Mouse (Mus musculus) telencephalon, adult 2 months (tissue): ENCODE data around the gene Farsa.
"Not testable (repeated sequence)": the region's sequence is repeated elsewhere in the genome, so short reads cannot be mapped to it uniquely, and the experiment has no call there.

Experiments used
- DNase-seq: peaks from one replicate; pipeline ENCODE4 v3.0.0-alpha.2; 2011; ENCODE audit warnings: low read depth, low spot score

Farsa gene

DNA sequence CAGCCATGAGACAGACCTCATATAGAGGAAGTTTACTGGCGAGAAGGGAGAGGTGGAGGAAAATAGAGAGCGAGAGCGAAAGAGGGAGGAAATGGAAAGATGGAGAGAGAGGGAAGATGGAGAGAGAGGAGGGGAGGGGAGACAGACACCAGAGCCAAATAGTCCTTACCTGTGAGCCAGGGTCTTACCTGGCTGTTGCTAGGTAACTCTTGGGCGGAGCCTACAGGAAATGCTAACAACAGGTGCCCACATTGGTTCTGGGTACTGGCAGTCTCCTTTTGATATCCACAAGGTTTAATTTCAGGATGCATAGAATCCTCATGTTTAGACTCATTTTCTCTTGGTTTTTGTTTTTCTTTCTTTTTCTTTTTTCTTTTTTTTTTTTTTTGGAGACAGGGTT lies 16.2 kb downstream of the Farsa start:
- DNase-seq: no peak

DNA sequence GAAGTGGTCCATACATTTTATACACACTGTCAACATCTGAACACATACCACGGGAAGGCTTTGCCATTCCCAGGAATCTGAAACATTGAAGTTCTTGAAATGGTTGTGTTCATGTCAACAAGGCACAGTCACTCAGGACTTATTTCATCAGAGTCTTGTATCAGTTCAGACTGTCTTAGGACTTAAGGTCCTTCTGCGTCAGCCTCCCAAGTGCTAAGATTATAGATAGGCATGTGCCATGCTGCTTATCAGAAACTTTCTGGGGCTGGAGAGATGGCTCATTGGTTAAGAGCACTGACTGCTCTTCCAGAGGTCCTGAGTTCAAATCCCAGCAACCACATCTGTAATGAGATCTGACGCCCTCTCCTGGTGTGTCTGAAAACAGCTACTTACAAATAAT lies 17.6 kb downstream of the Farsa start:
- DNase-seq: no peak

DNA sequence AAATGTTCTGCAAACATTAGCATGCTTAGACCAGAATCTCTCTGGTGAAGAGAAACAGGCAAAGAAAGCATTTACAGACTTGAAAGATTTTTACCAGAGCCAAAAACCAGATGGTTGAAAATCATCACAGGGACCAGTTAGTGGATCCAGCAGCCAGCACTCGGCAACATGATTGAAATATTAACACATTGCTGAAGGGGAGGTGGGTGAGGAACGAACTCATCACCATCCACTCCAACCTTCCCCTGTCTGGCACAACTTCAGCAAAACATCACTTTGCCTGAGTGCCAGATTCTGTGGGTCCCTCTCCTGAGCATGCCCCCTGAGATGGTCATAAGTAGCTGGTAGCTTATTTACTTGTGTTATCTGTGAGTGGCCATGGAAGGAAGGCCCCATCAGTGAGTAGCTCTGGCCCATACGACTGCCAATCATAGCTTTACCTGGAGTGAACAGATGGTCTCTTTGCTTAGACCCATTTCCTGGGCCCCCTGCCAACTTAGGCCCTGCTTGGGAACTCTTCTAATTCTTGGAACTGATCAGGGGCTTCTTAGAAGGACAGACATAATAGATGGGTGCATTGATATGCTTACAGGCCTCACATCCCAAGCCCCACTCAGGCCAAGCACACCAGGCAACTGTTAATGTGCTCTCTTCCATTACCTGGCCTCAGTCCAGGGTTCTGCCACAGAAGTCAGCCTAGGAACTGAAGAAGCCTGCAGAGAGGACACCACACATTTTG lies 20.7 kb downstream of the Farsa start:
- DNase-seq: no peak

DNA sequence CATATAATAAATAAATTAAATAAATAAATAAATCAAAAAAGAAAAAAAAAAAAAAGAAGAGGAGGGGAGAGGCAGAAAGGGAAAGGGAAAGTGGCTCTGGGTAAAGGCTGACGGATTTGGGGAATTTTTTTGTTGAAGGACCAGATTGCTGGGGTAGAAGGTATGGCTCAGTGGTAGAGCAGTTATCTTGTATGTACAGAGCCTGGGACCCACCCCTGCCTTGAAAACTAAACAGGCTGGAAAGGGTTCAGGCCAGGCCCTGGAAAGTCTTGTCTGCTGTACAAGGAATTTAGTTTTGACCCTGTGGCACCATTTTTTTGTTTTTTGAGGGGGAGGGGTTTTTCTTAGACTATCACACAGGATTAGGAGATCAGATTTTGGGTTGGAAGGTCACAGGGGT lies 22.1 kb downstream of the Farsa start:
- no peak for DNase-seq

DNA sequence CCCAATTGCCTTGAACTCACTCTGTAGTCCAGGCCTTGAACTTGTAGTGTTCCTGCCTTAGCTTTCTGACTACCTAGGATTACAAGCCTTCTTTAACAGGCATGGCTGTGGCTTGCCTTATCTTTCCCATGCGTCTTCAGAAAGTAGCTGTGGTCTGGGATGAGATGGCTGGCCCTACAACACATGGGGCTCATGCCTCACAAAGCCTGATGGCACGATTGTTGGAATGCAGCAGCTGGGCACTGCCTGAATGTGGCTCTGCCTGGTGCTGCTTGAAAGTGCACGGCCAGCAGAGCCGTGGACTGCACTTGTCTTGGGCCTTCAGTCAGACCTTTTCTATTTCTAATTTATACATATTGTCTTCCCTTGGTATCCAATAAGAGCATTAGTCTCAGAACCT lies 27.9 kb downstream of the Farsa start:
- no peak for DNase-seq

DNA sequence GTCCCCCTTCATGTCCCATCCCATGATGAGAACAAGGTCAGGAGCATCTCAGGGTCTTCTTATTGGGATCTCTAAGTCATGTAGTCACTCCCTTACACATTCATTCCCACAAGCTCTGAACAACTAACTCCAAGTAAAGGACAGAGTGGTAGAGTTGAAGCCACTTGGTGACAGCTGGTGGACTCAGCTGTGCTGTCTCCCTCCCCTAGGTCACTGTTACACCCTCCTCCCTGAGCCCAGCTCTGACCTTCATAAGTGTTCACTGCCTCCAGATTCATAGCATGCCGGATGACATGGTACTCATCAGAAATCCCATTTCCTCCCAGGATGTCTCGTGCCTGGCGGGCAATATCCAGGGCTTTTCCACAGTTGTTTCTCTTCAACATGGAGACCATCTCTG lies 31.5 kb downstream of the Farsa start:
- no peak for DNase-seq

DNA sequence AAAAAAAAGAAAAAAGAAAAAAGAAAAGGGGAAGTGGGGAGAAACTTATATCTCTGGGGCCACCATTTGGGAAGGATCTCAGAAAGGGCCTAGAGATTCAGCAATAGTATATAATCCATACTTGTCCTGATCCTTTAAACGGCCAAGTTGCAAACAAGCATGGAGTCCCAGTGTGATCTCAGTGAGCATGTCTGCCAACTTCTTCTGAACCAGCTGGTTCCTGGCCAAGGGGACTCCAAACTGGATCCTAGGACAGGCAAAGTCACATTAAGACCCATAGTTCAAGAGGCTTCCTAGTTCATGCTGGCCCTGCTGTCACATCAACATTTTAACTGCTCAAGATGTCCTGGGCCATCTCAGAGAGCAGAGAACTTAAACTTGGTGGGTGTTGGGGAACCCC lies 32.4 kb downstream of the Farsa start:
- DNase-seq: no peak

DNA sequence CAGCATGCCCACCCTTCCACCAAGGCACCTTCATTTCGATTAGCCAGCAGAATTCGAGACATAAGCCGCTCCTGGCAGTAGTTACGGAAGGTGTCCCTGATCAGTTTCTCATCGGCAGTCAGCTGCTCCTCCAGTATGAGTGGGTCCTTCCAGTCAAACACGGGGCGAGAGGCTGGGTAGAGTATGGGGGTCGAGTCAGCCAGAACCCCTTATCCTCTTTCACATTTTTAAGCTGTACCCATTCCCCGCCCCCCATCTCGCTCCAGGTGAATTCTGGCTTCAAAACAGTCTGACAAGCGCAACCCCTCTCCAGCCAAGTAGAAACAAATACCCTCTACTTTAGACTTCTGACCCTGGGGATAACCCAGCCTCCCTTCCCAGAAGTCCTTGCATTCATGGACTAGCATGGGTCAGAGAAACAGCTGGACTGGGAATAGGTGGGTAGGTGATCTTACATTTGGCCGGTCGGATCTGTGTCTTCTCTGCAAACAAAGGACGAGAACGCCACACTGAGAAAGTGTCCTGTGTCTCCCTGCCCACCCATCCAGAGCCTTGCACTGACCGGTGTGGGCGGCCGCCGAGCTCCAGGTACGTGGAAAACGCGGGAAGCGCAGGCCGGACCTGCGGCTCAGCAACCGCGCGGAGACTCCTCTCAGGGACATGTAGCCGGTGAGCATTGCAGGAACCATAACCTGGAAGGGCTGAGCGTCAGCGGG lies 36.4 kb downstream of the Farsa start:
- no peak for DNase-seq

DNA sequence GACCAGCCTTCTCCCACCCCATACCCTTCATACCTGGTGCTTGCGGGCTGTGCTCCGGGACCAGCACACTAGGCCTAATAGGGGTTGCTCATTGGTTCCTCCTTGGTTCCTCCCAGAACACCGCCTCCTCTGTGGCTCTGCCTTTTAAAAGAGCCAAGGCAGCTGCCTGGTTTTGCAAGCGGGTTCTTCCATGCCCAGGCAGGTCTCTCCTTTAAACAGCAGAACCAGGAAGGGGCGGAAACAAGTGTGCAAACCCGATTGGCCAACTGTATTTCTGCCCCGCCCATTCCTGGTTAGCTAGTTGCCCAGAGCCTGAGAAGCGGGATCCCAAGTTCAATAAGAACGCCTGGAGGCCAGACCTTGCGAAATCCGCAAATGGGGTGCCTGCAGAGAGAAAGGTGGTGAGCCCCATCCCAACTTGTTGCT lies 36.9 kb downstream of the Farsa start, which contains the start of gene Gcdh:
Gene Gcdh, minus strand, starts transcription at position 213 of the 426 bp plus-strand sequence.
- peak; percentile 98 for DNase-seq

DNA sequence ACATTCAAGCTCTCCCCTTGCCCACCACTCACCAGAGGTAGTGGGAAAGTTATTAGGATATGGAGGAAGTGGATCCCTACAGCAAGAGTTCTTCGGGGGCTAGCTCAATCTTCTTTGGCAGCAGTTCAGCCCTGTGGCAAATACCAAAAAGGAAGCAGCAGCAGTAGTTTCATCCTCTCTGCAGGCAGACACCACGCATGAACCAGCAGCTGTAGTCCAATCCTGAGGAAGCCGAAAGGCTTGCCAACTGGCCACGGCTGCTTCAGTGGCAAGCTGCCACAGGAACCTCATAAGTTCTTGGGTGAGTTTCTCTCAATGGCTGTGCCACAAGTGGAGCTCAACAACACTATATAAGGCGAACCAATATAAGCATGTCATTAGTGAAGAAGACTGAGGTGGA lies 39.2 kb downstream of the Farsa start:
- DNase-seq: no peak

DNA sequence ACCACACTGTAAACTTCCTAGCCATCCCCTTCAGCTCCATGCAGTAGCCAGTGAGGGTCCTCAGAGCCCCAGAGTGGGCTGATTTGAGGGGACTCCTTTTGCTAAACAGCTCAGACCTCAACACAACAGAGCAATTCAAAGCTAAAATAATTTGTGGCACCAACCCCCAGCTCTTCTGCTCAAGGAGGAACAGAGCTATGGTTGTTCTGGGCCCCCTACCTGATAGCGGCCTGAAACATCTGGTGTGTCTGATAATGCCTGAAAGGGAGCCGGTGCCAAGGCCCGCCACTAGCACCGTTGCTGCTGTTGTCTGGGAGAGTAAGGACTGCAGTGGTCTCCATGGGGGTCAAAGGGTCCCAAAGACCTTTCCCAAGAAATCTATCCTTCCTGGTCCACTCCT lies 44.3 kb downstream of the Farsa start:
- no peak for DNase-seq

DNA sequence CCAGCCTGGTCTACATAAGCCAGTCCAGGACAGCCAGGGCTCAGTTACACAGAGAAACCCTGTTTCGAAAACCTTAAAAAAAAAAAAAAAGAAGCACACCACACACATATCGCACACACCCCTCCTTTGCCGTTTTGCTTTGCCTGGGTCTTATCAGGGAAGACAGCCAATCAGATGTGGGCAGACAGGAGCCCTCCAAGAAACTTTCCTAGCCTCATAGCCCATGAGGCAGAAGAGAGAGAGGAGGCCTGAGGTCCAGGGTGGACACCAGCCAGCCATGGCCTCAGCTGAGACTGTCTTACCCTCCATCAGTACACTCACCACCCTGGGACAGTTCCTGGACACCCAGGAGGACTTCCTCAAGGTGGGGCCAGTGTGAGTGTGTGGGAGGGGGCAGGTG lies 45.0 kb downstream of the Farsa start, which contains the start of gene Klf1:
Gene Klf1, plus strand, starts transcription at position 177 of the 400 bp plus-strand sequence.
- DNase-seq: no peak

DNA sequence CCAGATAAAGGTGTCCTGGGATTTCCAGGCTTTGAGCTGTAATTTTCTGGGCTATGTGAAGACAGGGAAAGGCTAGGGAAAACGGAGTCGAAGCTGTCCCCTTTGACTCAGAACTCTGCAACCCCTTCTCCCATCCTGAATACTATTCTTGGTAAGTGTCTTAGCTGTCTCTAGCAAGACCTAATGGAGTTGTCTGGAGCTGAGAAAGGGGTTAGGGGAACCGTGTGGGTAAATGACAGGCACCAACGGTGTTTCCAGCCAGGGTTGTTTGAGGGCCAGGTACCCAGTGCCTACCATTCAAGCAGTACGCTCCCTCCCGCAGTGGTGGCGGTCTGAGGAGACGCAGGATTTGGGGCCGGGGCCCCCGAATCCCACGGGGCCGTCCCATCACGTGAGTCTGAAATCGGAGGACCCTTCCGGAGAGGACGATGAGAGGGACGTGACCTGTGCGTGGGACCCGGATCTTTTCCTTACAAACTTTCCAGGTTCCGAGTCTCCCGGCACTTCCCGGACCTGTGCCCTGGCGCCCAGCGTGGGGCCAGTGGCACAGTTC lies 45.7 kb downstream of the Farsa start:
- DNase-seq: no peak

DNA sequence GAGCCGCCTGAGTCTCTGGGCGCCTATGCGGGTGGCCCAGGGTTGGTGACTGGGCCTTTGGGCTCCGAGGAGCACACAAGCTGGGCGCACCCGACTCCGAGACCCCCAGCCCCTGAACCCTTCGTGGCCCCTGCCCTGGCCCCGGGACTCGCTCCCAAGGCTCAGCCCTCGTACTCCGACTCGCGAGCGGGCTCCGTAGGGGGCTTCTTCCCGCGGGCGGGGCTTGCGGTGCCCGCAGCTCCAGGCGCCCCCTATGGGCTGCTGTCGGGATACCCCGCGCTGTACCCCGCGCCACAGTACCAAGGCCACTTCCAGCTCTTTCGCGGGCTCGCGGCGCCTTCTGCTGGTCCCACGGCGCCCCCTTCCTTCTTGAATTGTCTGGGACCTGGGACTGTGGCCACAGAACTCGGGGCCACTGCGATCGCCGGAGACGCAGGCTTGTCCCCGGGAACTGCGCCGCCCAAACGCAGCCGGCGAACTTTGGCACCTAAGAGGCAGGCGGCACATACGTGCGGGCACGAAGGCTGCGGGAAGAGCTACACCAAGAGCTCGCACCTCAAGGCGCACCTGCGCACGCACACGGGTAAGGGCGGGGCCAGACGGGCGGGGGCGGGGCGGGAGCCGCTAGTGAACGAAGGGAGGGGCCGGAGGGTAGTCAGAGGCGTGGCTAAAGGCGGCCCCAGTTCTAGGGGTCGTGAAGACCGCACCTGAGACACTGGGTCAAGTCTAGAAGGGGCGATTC lies 46.3 kb downstream of the Farsa start:
- peak; percentile 51 for DNase-seq

DNA sequence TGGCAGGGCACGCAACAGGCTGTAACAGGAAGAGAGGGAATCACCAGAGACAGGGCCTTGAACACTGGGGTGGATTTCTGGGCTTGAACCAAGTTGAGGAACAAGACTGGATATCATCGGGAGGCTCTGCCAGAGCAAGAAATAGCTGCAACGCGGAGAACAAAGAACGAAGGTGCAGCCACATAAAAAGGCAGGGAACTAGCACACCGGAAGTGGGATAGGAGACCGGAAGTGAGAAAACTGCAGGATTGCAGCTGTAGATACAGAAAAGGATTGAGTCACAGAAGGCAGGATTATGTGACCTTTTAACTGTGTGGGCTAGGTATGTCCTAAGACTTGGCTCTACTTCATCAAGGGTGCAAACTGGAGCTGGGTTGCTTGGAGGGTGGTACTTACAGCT lies 47.6 kb downstream of the Farsa start:
- no peak for DNase-seq

DNA sequence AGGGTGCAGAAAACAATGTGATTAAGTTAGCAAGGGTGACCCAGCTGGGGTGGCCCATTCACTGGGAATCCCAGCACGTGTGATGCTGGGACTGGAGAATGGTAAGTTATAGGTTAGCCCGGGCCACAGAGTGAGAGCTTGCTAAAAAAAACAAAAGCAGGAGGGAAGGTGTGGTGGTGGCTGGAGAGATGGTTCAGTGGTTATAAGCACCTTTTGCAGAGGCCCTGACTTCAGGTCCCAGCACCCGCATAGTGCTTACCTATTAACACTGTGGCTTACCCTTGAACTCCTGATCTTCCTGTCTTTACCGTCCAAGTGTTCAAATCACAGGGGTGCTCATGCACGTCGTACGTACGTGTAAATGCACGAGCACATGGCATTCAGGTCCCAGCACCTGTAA lies 50.2 kb downstream of the Farsa start:
- no peak for DNase-seq

DNA sequence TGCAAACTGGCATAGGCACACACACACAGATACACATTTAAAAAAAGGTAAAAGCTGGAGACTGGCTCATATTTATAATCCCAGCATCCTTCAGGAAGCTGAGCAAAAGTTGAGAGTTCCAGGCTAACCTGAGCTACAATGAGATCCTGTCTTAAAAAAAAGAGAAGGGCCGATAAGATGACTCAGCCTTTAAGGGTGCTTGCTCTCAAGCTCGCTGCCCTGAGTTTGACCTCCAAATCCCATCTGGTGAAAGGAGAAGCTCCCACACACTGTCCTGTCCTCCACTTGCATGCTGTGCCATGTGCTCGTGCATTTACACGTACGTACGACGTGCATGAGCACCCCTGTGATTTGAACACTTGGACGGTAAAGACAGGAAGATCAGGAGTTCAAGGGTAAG lies 50.7 kb downstream of the Farsa start:
- no peak for DNase-seq

DNA sequence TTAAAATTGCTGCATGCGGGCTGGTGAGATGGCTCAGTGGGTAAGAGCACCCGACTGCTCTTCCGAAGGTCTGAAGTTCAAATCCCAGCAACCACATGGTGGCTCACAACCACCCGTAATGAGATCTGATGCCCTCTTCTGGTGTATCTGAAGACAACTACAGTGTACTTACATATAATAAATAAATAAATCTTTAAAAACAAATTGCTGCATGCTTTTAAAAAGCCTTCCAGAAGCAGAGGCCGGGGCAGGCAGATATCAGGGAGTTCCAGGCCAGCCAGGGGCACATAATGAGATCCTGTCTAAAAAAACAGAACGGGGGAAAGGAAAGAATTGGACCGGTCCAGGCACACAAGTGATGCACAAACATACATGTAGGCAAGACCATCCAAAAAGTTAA lies 51.2 kb downstream of the Farsa start:
- not testable (repeated sequence) for DNase-seq

DNA sequence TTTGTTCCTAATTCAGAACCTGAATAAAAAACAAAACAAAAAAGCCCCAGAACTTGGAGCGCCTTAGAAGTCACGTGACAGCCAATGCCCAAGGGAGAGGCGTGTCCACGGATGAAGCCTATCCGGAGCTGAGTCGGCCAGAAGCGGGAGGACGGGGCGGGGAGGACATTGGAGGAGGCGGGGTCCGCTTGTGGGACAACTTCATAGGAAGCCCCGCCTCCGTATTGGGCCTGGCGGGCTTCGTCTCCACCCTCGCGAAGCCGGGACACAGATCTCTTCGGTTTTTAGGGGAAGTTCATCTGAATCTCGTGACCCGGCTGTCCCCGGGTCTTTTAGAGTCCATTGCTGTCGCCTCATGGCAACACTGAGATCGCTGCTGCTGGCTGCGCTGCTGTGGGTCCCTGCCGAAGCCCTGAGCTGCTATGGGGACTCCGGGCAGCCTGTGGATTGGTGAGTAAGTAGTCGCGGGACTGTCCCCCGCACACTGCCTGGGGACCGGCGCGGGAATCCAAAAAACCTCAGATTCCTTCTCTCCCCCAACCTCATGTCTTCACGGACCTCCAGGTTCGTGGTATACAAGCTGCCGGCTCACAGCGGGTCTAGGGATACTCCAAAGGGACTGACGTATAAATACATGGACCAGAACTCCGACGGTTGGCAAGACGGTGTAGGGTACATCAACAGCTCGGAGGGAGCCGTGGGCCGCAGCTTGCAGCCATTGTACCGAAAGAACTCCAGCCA lies 51.8 kb downstream of the Farsa start, which contains the start of gene Dnase2a:
Gene Dnase2a, plus strand, starts transcription at position 140 of the 741 bp plus-strand sequence.
- peak; percentile 63 for DNase-seq

DNA sequence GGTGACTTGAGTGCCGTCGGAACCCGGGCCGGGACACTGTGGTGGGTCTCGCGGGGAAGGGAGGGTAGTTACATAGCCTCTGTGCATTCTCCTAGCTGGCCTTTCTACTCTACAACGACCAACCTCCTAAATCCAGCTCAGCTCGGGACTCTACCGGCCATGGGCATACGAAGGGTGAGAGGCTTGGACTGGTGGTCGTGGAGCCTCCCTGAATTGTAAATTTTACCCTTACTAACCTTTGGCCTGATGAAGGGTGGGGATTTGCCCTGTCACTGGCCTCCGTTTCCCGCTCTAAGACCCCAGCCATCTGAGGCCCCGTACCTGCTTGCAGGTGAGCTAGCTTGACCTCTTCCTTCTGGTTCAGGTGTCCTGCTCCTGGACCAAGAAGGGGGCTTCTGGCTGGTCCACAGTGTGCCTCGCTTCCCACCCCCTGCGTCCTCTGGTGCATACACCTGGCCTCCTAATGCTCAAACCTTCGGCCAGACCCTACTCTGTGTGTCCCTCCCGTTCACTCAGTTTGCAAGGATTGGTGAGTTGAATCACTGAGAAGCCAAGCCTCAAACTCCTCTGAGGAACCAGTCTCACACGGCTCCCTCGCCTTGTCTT lies 52.5 kb downstream of the Farsa start:
- DNase-seq: no peak

DNA sequence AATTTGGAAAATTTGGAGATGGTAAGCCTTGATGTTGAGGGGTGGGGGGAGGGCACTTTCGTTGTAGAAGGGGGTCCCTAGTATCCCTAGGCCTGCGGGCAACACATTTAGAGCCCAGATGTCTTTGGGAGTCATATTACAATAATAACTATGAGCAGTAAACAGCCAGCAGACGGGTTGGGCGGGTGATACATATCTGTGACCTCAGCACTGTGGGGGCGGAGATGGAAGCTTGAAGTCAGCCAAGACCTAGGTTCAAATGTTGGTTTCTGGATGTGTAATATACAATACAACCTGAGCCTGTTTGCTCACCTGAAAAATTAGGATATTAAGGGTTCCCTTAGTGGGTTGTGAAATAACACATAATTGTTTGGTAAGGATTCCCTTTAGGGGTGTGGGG lies 53.2 kb downstream of the Farsa start:
- no peak for DNase-seq
